Mouse (Mus musculus): ENCODE results near the gene Fndc10. TPM values are rescaled to one million over a fixed set of nuclear protein-coding genes. Genes with fewer than 3 reads are reported as not detected.
"Not testable (repeated sequence)": the region's sequence is repeated elsewhere in the genome, so short reads cannot be mapped to it uniquely, and the experiment has no call there.

Gene Fndc10
- 10 to 100 TPM in 1 of 2 experiments, 1 to 10 TPM in 1; 9.8 to 10.4 TPM for total RNA-seq (2021)
- long read RNA-seq, experiment 1, partial matches to known transcripts, result 0 of 12 reads
- long read RNA-seq, experiment 1, other reads (novel, unspliced or antisense), result 8 of 12 reads
- long read RNA-seq, experiment 2, transcript Fndc10-201 (1 exons, 2,140 nt), result major isoform, 5 of 10 reads
- long read RNA-seq, experiment 2, partial matches to known transcripts, result 0 of 10 reads
- long read RNA-seq, experiment 2, other reads (novel, unspliced or antisense), result 5 of 10 reads

DNA sequence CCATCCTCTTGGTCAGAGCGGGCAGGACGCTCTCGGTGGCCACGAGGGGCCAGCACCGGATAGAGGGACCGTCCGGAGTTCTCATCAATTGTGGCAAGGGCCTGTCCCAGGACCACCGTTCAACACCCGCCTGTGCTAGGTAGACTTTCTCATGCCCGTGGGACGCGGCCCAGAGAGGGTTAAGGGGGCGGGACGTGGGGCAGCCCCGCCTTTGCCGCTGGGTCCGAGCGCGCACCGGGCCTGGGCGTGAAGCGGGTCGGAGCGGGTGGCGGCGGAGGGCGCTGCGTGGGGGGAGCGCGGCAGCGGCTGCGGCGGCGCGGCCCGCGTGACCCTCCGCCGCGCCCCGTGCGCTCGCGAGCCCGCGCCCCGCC is at the start of gene Fndc10:
TSS of gene Fndc10 (plus strand) at position 232 of the 371 bp plus-strand sequence.
- DNase-seq (ENCODE audit: low spot score in 2 of 2), result peak in 1 of 2 experiments; percentile 69

DNA sequence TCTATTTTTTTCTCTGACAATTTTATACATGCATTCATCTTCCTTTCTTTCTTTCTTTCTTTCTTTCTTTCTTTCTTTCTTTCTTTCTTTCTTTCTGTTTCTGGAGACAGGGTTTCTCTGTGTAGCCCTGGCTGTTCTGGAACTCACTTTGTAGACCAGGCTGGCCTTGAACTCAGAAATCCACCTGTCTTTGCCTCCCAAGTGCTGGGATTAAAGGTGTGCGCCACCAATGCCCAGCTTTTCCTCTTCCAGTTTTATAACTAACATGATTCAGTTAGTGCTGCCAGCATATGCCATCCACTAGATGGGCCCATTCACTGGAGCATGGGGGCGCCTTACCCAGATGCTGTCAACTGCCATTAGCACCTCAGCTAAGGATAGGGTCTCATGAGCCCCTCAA is 48.8 kb upstream of the Fndc10 start, which contains the start of gene Gm10563:
TSS of gene Gm10563 (minus strand) at position 101 of the 400 bp plus-strand sequence.
- DNase-seq (ENCODE audit: low spot score in 2 of 2), result not testable (repeated sequence)

DNA sequence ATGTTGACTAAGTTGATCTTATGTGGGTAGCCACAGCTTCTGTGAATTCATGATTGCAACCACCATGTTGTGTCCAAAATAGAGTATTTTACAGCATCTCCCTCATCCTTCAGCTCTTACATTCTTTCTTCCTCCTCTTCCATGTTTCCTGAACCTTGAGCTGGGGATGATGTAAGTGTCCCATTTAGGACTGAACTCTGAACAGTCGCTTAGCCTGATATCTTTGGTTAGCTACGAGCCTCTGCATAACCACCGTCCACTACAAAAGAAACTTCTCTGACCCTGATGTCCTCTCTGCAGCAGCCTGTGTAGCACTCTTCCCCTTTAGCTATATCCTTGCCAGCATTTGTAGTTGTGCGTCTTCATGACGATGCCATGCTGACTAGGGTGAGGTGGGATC is 48.4 kb upstream of the Fndc10 start:
- DNase-seq (ENCODE audit: low spot score in 2 of 2), result no peak

DNA sequence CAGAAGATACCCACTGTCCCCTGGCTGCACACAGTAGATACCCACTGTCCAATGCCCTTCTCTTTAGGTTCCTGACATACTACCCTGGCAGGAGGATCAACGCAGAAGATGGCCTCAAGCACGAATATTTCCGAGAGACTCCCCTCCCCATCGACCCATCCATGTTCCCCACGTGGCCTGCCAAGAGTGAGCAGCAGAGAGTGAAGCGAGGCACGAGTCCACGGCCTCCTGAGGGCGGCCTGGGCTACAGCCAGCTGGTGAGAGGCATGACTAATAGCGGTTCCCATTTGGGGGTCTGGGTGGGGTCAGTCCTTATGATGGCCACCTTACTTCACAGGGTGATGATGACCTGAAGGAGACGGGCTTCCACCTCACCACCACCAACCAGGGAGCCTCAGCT is 44.8 kb upstream of the Fndc10 start:
- no peak for DNase-seq (ENCODE audit: low spot score in 2 of 2)

DNA sequence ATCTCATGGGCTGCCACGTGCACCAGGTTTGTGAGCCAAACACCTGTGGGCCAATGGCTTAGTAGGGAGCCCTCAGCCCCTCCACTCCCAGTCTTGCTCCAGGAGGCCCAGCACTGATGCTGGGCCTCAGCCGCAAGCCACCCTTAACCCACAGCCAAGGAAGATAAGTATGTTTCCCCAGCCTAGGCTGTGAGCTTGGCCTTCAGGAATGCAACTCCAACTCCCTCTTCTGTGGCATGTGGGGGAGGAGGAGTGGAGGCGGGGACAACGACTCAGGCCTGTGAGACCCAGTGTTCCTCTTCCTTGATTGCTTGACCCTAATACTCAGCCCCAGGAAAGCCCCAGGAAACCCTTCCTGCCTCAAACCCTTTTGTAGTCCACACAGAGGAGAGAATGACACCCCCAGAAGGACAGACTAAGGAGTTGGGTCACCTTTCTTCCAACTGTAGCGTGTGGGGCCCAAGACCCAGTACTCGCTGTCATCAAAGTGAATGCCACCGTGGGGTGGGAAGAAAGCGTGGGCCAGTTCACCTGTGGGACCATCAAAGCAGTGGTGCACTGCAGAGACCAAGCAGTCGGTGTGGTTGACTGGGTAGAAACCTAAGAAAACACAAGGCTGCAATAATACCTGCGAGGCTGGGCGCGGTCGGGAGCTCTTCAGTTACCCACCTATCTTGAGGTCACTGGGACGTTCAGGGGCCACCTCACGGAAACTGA is 42.4 kb upstream of the Fndc10 start:
- peak in 1 of 2 experiments; percentile 26 for DNase-seq (ENCODE audit: low spot score in 2 of 2)

DNA sequence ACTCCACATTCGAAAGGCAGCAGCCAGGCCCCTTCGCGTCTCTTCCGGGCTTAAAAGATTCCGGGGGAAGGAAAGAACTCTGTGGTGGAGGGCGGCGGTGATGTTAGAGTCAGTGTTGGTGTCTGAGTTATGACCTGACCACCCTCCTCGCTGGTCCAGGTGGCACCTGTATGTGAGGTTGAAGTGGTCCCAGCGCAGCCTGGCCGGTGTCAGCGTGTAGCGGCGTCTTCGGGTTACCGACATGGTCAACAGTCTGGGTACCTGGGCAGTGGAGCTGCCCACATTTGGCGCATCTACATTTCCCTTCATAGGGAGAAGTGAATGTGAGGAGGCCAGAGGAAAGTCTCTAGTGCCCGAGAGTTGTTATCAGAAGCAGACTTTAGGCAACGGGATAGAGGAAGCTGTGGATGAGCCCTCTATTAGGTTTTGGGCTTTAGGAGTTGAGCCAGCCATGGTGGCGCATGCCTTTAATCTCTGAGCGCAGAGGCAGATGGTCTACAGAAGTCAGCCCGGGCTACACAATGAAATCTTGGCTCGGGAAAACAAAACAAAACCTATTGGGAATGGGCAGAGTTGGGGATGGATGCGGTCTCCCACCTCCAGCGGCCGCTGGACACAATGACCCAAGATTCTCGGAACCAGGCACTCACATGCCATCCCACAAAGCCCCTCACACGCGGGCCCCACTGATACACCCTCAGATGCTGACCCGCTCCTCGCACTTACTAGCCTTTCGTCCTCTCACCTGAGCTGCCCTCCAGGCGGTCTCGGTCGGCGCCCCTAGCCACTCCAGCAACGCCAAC is 41.7 kb upstream of the Fndc10 start:
- no peak for DNase-seq (ENCODE audit: low spot score in 2 of 2)

DNA sequence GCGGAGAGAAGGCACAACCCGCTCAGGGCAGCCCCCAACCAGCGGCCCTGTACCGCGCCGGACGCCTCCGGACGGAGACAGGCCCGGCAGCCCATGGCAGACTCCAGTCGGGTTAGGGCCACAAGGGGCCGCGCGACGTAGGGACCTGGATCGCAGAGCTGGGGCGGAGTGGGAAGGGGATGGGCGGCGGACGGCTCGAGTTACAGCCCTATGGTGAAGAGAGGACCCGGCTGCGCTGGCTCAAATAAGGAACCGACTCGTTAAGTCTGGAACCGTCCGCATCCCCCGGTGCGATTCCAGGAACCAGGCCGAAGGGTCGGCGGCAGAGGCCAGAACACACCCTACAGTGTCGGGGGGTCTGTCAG is 41.1 kb upstream of the Fndc10 start, which contains the start of gene Mmp23:
TSS of gene Mmp23 (minus strand) at position 299 of the 365 bp plus-strand sequence.
- DNase-seq (ENCODE audit: low spot score in 2 of 2), result peak; percentile 50 to 72

DNA sequence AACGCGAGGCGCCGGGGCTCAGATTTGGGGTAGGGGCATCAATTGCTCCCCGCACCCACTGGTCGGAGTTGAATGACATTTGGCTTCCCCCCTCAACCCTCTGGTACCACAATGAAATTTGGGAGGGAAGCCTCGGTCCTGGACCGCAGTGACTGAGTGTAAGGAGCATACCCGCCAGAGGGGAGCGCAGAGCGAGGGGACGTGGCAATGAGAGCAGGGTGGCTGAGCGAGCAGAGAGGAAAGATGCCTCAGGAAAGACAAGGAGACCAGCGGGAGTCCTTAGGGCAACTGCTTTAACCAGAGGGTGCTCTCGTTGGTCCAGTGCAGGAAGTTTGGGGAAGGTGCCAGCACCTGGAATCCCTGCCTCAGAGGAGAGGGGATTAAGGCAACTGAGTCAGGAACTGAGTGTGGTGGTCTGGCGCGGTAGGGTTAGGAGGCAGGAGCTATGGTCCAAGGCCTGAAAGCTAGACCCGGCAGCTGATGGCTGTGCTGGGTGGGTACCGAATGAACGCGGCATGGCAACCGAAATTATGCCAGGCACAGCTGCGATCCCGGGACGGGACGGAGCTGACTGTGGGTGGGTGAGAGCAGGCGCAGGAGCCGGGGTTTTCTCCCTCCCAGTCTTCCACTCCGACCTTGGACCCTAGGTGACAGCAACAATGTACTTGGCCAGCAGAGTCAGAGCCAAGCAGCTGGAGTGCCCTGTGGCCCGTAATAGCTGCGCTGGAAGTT is 40.5 kb upstream of the Fndc10 start:
- DNase-seq (ENCODE audit: low spot score in 2 of 2), result peak; percentile 36 to 64

DNA sequence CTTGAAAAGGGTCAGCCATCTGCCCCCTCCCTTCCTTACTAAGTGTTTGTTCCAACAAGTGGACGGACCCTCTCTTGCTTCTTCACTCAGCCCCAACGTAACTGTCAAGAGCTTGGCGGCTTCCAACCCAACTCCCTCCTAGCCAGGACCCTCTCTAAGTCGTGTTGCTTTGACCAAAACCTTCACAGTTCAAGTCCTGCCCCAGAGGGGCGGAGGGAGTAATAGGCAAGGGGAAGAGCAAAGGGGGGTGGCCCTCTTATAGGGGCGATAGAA is 40.0 kb upstream of the Fndc10 start:
- no peak for DNase-seq (ENCODE audit: low spot score in 2 of 2)

DNA sequence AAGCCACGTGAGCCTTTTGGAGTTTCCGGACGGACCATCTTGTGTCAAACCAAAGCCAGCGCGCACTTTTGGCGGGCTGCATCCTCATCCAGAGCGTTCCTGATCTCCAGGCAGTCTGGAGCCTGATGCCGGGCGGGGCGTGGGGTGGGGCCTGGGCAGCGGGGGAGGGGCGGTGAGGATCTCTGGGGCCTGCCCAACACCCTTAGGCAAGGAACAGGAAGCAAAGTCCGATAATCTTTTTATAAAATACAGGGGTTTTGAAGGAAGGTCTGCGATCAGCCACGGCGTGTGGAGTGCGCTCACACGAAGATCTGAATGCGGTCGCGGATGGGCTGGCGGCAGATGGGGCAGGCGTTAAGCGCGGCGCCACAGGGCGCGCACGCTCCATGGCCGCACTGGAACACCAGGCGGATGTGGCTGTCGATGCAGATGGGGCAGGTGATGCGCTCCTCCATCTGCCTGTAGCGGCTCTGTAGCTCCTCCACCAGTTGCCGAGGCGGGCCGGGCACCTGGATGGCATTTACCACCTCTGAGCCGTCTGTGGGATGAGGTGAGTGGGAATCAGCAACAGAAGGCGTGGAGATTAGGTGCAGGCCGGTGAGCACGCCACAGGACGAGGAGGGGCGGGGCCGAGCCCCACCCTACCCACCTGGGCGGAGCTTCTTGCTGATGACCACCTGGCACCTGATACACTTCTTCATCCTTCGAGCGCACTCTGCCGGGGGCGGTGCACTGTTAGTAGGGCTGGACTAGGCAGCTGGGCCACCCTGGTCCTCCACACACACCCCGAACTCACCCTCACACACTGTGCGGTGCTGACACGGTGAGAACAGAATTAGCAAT is 39.5 kb upstream of the Fndc10 start:
- peak; percentile 42 to 76 for DNase-seq (ENCODE audit: low spot score in 2 of 2)

DNA sequence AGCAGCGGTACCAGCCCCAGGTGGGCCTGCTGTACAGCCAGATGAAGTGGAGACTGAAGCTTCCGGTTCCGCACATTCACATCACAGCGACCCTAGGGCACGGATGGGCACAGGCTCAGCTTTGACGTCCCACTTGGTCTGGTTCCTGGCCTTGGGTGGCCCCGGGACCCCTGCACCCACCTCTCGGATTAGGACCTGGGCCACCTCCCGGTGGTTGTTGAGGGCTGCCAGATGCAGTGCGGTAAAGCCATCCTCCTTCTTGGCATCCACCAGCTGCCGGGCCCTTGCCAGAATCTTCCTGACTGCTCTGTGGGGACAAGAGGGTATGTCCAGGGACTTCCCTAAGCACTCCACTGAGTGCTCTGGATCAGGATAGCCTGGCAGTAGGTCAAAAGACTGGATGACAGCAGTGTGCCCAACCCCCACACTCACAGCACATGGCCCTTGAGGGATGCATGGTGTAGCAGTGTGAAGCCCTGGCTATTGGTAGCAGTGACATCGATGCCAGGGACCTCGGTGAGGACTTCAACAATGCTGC is 37.9 kb upstream of the Fndc10 start:
- DNase-seq (ENCODE audit: low spot score in 2 of 2), result no peak

DNA sequence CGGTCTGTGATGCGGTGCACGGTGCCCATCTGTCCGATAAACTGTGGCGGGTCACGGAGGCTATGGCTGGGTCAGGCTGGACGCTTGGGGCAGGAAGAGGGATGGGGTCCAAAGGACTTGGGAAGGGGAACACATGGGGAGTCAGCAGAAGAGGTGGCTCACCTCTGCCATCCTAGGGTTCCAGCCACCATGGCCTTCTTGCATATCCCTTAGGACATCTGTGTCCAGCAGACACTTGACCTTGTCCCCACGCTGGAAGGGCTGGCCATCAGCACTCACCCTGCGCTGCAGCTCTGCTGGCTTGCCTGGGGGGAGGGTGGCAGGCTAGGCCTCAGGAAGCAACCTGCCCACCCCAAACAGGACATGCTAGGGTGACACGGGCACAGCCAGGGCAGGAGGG is 35.2 kb upstream of the Fndc10 start:
- DNase-seq (ENCODE audit: low spot score in 2 of 2), result peak in 1 of 2 experiments; percentile 23

DNA sequence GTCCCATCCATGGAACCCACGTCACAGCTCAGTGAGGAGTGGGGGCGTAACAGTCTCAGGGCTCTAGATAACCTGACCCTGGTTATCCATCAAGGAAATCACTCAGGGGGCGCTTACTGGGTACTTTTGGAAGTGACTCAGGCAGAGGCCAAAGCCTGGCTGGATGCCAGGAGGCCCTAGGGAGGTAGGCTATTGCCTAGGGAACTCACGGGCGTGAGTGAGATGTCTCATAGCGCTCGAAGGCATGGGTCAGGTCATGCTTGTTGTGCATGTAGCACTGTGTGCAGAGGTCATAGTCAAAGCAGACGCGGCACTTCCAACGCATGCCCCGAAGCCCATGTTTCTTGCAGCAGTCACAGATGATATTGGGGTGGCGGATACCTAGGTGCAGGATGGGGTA is 33.5 kb upstream of the Fndc10 start:
- DNase-seq (ENCODE audit: low spot score in 2 of 2), result no peak

DNA sequence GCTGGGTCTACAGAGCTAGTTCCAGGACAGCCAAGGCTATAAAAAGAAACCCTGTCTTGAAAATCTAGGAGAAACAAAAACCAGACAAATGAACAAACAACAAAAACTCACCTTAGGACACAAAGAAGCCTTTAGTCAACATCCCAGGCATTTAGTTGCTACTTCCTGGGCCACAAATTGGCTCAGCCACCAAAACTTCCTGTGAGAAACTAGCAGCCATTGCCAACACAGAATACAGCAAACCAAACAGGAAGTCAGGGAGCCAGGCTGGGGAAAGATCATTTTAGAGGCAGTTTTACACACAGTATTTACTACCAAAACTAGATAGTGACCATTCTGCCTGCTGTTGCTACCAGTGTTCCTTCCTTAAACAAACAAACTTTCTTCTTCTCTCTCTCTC is 27.2 kb upstream of the Fndc10 start:
- no peak for DNase-seq (ENCODE audit: low spot score in 2 of 2)

DNA sequence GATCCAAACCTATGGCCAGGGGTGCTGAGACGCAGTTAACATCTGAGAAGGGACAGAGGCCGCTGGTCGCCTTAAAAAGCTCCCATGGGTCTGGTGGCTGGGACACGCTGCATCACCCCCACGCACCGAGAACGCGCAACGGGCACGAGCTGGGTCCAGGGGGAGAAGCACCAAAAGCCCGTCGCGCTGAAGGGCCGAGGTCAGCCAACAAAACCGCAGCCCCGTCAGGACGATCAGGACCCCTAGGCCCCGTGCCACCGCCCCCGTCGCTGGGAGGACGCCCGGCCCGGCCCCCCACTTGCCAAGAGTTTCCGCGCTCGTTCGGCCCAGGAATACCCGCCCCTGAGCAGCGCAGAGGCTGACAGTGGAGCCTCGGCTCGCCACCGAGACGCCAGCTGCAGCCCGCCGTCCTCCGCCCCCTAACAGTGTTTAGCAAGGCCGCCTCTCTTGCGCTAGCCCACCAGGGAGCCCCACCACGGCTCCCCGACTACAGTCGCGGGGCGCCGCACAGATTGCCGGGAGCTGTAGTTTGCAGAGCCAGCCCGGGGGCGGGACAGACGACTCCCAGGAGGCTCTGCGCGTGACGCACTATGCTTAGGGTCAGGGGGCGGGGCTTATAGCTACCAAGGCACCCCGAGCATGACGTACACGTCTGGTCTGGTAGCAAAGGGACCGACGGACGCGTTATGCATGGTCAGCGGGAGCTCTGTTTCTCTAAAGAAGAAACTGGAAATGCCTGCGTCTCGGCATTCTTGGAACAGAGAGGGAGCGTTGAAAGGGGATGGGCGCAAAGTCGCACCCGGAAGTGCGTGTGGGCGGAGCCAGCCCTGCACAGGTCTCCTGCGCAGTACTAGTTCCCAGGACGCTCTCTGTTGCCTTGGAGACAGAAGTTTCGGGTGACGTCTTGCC is 25.2 kb upstream of the Fndc10 start, which contains the start of gene Mib2:
TSS of gene Mib2 (minus strand) at position 510 of the 909 bp plus-strand sequence.
- peak; percentile 90 to 98 for DNase-seq (ENCODE audit: low spot score in 2 of 2)

DNA sequence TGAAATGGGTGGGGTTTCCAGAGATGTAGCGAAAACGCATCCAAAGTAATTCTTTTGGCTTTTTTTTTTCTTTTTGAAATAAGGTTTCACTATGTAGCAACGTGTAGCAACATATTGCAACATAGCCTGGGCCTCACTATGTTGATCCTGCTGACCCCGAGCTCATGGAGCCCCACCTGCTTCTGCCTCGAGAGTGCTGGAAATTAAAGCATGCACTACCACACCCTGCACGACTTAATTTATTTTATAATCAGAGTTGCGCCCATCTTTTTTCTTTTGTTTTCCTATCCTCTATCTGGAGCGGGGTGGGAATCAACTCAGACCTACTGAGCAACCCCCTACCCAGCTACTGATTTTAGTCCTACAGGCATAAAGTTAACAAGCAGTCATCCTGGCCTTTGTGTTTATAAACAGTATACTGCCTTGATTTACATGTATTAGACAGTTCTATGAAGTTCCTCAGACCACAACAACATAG is 24.5 kb upstream of the Fndc10 start:
- no peak for DNase-seq (ENCODE audit: low spot score in 2 of 2)

DNA sequence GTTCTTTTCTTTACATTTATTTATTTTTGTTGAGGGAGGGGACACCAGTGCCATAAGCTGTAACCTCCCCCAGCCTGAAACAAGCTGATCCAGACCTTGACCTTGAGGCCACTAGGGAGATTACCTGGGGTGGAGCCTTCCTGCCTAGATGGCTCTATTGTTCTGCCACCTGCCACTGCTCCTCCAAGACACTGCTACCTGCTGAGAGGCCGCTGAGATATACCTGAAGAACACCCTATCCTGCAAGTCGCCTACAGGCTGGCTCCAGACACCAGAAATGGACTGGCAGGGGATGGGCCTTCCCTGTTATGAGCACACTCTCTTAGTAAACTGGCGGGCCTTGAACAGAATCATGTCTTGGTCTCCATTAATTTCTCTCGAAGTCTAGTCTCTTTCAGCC is 23.9 kb upstream of the Fndc10 start:
- not testable (repeated sequence) for DNase-seq (ENCODE audit: low spot score in 2 of 2)

DNA sequence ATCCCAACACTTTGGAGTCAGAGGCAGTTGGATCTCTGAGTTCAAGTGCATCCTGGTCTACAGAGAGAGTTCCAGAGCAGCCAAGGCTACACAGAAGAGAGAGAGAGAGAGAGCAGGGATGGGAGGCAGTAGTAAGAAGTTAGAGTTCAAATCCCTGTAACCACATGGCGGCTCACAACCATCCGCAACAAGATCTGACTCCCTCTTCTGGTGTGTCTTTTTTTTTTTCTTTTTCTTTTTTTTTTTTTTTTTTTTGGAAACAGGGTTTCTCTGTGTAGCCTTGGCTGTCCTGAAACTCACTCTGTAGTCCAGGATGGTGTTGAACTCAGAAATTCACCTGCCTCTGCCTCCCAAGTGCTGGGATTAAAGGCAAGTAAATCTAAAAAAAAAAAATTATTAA is 22.1 kb upstream of the Fndc10 start:
- DNase-seq (ENCODE audit: low spot score in 2 of 2), result no peak

DNA sequence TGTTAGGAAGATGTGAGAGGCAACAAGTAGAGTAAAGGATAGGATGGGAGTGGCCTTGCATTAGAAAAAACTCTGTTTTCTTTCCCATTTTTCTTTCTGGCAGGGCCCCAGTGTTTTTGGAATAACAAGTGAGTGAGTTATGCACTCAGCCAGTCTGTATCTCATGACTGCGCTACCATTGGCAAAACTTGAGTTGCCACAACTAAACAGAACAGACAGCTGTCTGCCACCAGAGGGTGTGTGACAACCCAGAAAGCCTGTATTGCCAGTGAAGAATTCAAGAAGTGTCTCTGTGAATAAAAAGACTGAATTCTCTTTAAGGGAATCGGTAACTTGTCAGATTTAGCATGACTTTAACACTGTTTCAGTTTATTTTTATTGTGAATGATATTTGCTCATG is 18.2 kb upstream of the Fndc10 start:
- no peak for DNase-seq (ENCODE audit: low spot score in 2 of 2)

All from gastrocnemius, postnatal 4 days (tissue).